Mouse (Mus musculus) liver, adult 2 months (tissue): Measurements from ENCODE around the gene Per3. TPM values are rescaled to one million over a fixed set of nuclear protein-coding genes. Genes with fewer than 3 reads are reported as not detected.
A peak's percentile ranks its signal among the peaks of the same experiment; 100 is the strongest.
"Not testable (repeated sequence)": the region's sequence is repeated elsewhere in the genome, so short reads cannot be mapped to it uniquely, and the experiment has no call there.

Source experiments
- DNase-seq: peaks from one replicate; pipeline ENCODE4 v3.0.0-alpha.2; 2011; ENCODE audit warnings: low read depth, low spot score; ENCODE audit errors: extremely low read depth
- H3K27ac ChIP-seq: fragments of 200-500 bp; replicated peaks from 2 replicates; pipeline ENCODE4 v1.5.1; 2012; ENCODE audit warnings: low read depth, mild to moderate bottlenecking, control low read depth, inconsistent platforms, low read length; ENCODE audit not compliant: insufficient read depth
- H3K27me3 ChIP-seq: fragments of 200-500 bp; 2 replicates; pipeline ENCODE4 v1.6.1; 2012; ENCODE audit warnings: mild to moderate bottlenecking, moderate library complexity, low read length, inconsistent platforms; ENCODE audit not compliant: control insufficient read depth, insufficient read depth
- H3K36me3 ChIP-seq: fragments of 200-500 bp; 2 replicates; pipeline ENCODE4 v1.6.1; 2012; ENCODE audit warnings: low read length, inconsistent platforms; ENCODE audit not compliant: control insufficient read depth, insufficient read depth
- H3K4me1 ChIP-seq: fragments of 200-500 bp; 2 replicates; pipeline ENCODE4 v1.6.1; 2011; ENCODE audit warnings: low read length; ENCODE audit not compliant: control insufficient read depth, insufficient read depth
- H3K4me3 ChIP-seq: fragments of 200-500 bp; 2 replicates; pipeline ENCODE4 v1.5.1; 2011; ENCODE audit warnings: low read depth, mild to moderate bottlenecking, control low read depth, low read length, moderate library complexity; ENCODE audit not compliant: insufficient read depth
- H3K79me2 ChIP-seq: fragments of 200-500 bp; 2 replicates; pipeline ENCODE4 v1.6.1; 2012; ENCODE audit warnings: inconsistent platforms, mild to moderate bottlenecking, low read length, moderate library complexity; ENCODE audit not compliant: control insufficient read depth, insufficient read depth
- H3K9ac ChIP-seq: fragments of 200-500 bp; 2 replicates; pipeline ENCODE4 v1.6.1; 2012; ENCODE audit warnings: low read depth, mild to moderate bottlenecking, control low read depth, inconsistent platforms, low read length
- CTCF ChIP-seq: fragments of 200-500 bp; IDR thresholded peaks from 2 replicates; pipeline ENCODE4 v1.5.1; 2011; ENCODE audit warnings: low read depth, low read length, control low read depth
- POLR2A ChIP-seq: fragments of 200-500 bp; IDR thresholded peaks from 2 replicates; pipeline ENCODE4 v1.6.1; 2011; ENCODE audit warnings: low read length, control low read depth; ENCODE audit not compliant: insufficient read depth; ENCODE audit errors: extremely low read depth
- WGBS: fragments of 180-500 bp; shearing (Covaris S2); methylation state at CpG from one replicate; pipeline ENCODE4 v1.1.7; 2018; 5-methylcytosine and 5-hydroxymethylcytosine counted together
- polyA plus RNA-seq: library from polyadenylated mRNA; depleted of rRNA; stranded (reverse); fragments of >200 nt; gene quantifications from 2 replicates; pipeline ENCODE4 v1.2.3, GENCODE M21; 2012
- total RNA-seq: library from RNA; depleted of rRNA; stranded (reverse); fragments of >200 nt; gene quantifications from 2 replicates; pipeline ENCODE4 v1.2.3, GENCODE M21; 2014

Gene Per3
- total and polyA plus RNA-seq, 2 experiments, result 4.0 to 28.9 TPM

GRCm38 (mm10) chr4:151043281-151043680, 1.2 kb downstream of the Per3 start:
- H3K4me3 ChIP-seq, result peak overlapping the region; percentile 72
- H3K79me2 ChIP-seq, result no peaks in the 10 kb centered on the region
- peaks cover 7% of the 10 kb centered on the region; the same call in 1 of the 2 replicates for H3K4me1 ChIP-seq
- peak overlapping the region; percentile 90 for H3K27ac ChIP-seq
- H3K36me3 ChIP-seq, result peaks cover 25% of the 10 kb centered on the region
- H3K27me3 ChIP-seq, result no peaks in the 10 kb centered on the region
- WGBS, result 15% methylated on average over 5 of the region's 5 CpGs
- no peak for TF ChIP-seq POLR2A
- no peak for TF ChIP-seq CTCF
- peak overlapping the region; percentile 81 for H3K9ac ChIP-seq
- DNase-seq, result peak; percentile 75

- Histone ChIP-seq H3K36me3 (peaks cover 25% of the 10 kb centered on the region), H3K27me3 (no peaks in the 10 kb centered on the region), H3K4me3 (no peak overlapping the region), H3K79me2 (no peaks in the 10 kb centered on the region), H3K27ac (no peak overlapping the region), H3K9ac (no peak overlapping the region), H3K4me1 (peaks cover 7% of the 10 kb centered on the region; the same call in 1 of the 2 replicates)
- DNase-seq, result no peak
- TF ChIP-seq POLR2A (no peak), CTCF (no peak)
- 92% methylated on average over 5 of the region's 5 CpGs for WGBS
These were observed 3.0 kb downstream of the Per3 start for GRCm38 (mm10) chr4:151041506-151041905.

GRCm38 (mm10) chr4:151037800-151038199, 6.7 kb downstream of the Per3 start:
- WGBS, result 95% methylated on average over 11 of the region's 11 CpGs
- DNase-seq, result no peak
- no peak for TF ChIP-seq CTCF
- TF ChIP-seq POLR2A, result no peak
- no peak overlapping the region for H3K9ac ChIP-seq
- no peak overlapping the region for H3K4me3 ChIP-seq
- H3K4me1 ChIP-seq, result no peaks in the 10 kb centered on the region
- peaks cover 27% of the 10 kb centered on the region for H3K36me3 ChIP-seq
- no peaks in the 10 kb centered on the region for H3K27me3 ChIP-seq
- no peaks in the 10 kb centered on the region for H3K79me2 ChIP-seq
- no peak overlapping the region for H3K27ac ChIP-seq

- Histone ChIP-seq H3K4me3 (no peak overlapping the region), H3K4me1 (no peaks in the 10 kb centered on the region), H3K9ac (no peak overlapping the region), H3K79me2 (no peaks in the 10 kb centered on the region), H3K27ac (no peak overlapping the region), H3K27me3 (no peaks in the 10 kb centered on the region), H3K36me3 (peaks cover 32% of the 10 kb centered on the region)
- DNase-seq, result no peak
- 93% methylated on average over 7 of the region's 7 CpGs for WGBS
- no peak for TF ChIP-seq POLR2A
- TF ChIP-seq CTCF, result no peak
These were observed 7.9 kb downstream of the Per3 start for GRCm38 (mm10) chr4:151036521-151036920.

GRCm38 (mm10) chr4:151027001-151027400, 17.5 kb downstream of the Per3 start:
- DNase-seq, result no peak
- Histone ChIP-seq H3K36me3 (peaks cover 52% of the 10 kb centered on the region), H3K79me2 (no peaks in the 10 kb centered on the region; the same call in 1 of the 2 replicates), H3K27ac (no peak overlapping the region), H3K4me3 (no peak overlapping the region), H3K27me3 (no peaks in the 10 kb centered on the region), H3K4me1 (no peaks in the 10 kb centered on the region), H3K9ac (no peak overlapping the region)
- TF ChIP-seq CTCF (peak; percentile 46), POLR2A (no peak)
- 73% methylated on average over 6 of the region's 6 CpGs for WGBS

- TF ChIP-seq CTCF, result no peak
- TF ChIP-seq POLR2A, result no peak
- Histone ChIP-seq H3K27me3 (no peaks in the 10 kb centered on the region), H3K79me2 (no peaks in the 10 kb centered on the region; the same call in 1 of the 2 replicates), H3K27ac (no peak overlapping the region), H3K36me3 (peaks cover 64% of the 10 kb centered on the region), H3K9ac (no peak overlapping the region), H3K4me3 (no peak overlapping the region), H3K4me1 (no peaks in the 10 kb centered on the region)
- DNase-seq, result no peak
- 76% methylated on average over 9 of the region's 9 CpGs for WGBS
These were observed 20.3 kb downstream of the Per3 start for GRCm38 (mm10) chr4:151024152-151024551.

GRCm38 (mm10) chr4:151017356-151017755, 27.1 kb downstream of the Per3 start:
- H3K9ac ChIP-seq, H3K79me2 ChIP-seq, H3K4me3 ChIP-seq, H3K27me3 ChIP-seq, DNase-seq, H3K4me1 ChIP-seq, H3K27ac ChIP-seq: not testable (repeated sequence)
- H3K36me3 ChIP-seq, result peaks cover 71% of the 10 kb centered on the region
- WGBS, result 100% methylated on average over 1 of the region's 1 CpGs
